Mouse (Mus musculus): ENCODE results near the gene Olfr1339.

The Olfr1339 gene

DNA sequence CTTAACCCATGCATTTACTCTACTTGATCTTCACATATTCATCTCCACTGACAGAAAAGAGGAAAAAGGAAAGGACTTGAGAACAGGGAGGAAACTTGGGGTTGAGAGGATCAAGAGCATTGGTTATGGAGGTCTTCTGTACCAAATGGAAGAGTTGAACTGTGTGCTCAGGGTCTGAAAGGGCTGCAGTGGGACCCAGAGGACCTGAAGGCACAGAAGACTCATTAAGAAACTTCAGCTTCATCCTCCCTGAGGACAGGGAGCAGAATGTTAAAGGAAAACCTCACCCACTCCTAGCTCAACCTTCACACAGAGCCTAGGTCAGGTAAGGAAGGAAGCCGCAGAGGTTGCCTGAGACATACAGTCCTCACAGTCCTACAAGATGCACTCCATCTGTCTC lies at the start of gene Olfr1339:
Gene Olfr1339 (plus strand): TSS at position 301 of the 400 bp plus-strand sequence.
- DNase-seq: no peak

DNA sequence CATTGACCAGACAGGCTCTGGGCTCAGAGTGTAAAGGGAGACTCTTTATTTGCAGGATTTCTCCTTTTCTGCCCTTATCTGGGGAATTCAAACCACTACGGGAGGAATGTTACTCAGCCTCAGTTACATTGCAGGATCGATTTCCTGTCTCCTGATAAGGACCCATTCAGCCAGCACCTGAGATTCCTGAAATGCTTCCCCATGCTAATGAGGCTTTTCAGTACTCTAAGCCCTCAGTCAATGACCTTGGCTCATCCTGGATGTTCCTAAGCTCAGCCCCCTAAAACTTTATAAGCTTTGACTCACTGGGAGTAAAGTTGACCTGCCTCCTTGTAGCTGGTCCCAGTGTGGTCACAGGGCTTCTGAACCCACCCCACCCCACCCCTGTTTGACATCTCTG lies 44.9 kb upstream of the Olfr1339 start:
- DNase-seq: no peak

DNA sequence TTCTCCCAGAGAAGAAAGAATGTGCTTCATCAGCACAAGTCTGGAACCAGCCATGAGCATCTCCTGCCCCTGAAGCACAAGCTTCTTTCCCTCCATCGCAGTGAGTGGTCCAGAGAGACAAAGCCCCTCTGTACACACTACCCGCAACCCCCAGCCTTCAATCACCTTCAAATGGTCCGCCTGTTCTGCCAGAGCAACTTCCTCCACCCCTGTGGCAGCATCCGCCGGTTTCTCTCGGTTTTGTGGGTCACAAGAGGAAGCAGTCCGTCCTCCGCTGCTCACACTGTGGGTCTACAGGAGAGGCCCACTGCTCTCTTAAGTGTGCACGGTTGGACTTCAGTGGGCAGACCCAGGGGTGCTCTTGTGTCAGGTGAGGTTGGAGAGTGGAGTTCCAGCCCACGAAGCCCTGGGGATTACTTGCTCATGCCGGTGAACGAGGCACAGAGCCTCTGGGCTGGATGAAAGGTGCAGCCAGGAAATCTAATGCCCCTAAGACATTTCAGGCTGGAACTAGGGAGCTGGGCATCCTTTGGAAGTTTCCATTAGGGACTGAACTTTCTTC lies 39.5 kb upstream of the Olfr1339 start, which contains the start of gene Olfr1342:
Gene Olfr1342 (minus strand): TSS at position 345 of the 562 bp plus-strand sequence.
- no peak for DNase-seq

DNA sequence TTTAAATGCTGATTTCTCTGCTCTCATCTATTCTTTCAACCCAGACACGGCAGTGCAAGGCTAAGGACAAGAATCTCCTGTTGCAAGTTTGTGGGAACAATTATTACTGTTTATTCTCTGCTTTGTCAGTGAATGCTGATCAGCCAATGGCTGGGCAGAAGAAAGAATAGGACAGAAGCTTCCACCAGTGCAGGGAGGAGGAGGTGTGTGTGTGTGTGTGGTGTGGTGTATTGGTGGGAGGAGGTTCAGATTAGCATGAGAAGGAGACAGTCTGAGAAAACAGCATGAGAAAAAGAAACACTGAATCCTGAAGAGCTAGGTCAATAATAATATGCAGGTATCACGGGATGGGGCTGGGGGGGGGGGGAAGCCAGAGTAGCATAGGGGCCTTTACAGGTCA lies 38.2 kb upstream of the Olfr1339 start:
- no peak for DNase-seq

DNA sequence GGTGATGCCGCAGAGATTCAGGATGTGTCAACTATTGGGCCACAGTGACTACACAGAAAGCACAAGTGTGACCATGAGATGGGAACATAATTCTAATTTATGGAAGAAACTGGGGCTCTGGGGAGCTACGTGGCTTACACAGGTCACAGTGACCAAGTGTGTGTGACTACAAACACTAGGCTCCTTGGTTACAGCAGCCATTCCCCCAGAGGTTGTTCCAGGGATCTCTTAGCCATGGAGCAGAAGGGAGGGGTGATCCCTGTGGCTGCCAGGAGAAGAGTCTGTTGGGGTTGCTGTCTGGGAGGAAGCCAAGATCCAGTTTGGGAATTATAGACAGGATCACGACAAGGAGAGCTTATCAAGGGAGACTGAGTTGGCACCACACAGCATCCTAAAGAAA lies 28.8 kb upstream of the Olfr1339 start, which contains the start of gene Olfr1341:
Gene Olfr1341 (plus strand): TSS at position 301 of the 400 bp plus-strand sequence.
- no peak for DNase-seq

DNA sequence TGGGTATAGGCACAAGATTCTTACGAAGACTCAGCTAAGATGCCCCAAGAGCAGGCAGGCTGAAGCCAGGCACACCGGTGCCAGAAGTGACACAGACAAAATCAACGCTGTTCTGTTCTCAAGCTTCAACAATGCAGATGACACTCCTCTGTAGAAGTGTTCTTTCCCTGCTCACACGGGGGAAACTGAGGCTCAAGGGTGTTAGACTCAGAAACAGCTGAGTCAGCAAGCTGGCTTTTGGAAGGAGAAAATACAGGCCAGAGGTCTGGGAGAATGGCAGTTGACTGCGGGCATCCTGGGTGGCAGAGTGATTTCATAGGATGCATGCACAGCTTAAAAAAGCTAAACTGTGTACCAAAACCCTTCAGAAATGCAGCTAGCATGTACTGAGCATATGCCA lies 23.9 kb upstream of the Olfr1339 start:
- no peak for DNase-seq

DNA sequence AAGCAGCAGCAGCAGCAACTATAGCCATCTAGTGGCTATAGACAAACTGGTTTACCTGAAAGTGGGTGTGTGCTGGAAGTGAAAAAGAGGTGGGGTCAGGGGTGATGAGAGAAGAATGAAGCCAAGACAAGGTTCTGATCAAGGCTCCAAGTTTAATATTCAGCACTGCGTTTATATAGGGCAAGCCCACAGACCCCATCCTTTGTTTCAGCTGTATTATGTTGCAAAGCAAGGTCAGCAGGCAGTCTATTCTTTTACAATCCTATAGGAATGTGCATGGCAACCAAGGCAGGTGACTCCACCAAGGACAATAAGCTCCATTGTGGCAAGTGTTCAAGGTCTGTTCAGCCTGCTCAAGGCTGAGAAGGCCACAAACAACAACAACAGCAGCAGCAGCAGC lies 20.3 kb upstream of the Olfr1339 start:
- no peak for DNase-seq

DNA sequence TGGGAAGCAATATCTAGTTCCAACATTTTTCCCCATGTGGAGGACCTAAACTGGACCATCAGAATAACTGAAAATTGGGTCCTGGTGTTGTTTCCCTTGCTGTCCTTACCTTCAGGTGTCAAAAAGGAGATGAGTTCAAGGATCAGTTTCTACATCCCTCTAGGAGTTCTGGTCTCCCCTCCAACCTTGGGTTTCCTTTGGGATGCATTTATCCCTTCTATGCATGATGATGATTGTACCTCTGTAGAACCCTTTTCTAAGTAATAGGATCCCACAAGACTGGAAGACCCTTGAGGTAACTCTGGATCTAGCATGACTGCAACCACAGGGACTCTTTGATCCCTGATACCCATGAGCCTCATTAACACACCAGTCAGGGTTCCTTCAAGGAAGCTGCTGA lies 12.1 kb upstream of the Olfr1339 start, which contains the start of gene Olfr1340:
Gene Olfr1340 (plus strand): TSS at position 301 of the 400 bp plus-strand sequence.
- no peak for DNase-seq

DNA sequence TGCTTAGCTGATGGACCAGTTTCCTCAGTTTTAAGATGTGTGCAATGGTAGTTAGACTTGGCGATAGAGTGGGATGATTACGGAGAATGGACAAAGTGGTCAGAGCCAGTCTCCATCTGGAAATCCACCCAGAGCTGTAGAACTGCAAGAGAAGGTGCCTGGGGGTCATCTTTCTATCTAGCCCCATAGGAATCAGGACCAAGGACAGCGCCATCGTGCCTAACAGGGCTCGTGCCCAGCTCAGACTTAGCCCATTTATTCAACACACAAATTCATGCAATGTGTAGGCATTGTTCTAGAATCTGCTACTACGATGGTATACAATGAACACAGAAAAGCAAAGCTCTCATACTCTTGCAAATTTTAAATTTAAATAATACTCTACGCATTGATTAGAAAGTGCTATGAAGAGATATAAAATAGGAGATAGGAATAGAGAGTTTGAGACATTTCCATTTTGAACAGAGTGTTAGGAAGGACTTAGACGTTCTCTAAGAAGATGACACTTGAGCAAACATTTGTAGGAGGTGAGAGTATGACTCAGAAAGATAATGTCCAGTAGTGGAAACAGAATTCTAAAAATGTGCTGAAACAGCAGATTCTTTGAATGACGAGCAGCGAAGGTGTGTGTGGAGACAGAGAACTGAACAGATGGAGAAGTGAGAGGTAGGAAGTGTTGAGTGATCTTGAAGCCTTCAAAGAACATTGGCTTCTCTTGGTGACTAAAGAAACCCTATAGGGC lies 10.1 kb upstream of the Olfr1339 start:
- peak in 1 of 2 experiments; percentile 6 for DNase-seq

DNA sequence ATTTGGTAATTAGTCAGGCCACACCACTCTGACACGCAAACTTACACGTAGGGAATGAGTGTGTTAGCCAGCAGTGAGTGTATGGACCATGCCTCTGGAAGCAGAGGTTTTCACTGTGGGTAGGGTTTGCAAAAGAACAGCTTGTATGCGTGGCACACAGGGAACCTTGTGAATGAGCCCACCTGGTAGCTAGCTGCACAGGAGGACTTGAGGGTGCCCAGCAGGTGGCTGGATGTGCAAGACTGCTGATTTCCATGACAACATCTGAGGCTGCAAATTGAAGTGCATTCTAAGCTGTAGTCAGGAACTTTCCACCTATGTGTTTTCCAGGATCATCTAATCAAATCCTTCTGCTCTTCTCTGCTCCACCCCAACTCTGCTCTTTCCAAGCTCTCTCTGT lies 7.6 kb downstream of the Olfr1339 start:
- no peak for DNase-seq

DNA sequence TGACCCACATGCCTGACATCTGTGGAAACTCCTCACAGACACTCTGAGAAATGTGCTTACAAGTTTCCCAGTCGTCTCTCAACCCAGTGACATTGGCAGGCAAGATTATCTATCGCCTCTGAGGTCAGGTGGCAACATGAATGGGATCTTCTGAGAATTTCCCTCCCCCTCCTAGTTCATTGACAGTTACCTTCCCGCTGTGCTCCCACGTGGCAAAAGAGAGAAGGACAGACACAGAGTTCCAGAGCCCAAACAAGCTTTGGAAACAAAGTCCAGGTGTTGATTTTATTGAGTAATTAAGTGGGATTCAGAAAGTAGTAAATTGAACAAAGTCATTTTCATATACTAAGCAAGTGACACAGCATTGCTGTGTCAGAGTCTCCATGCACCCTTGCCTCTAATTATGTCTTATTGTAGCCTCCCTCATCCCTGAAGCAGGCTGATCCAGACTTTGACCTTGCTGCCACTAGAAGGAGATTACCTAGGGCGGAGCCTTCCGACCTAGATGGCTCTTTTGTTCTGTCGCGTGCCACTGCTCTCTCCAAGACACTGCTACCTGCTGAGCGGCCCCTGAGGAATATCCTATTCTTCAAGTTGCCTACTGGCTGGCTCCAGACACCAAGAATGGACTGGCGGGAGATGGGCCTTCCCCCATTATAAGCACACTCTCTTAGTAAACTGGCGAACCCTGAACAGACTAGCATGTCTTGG lies 9.2 kb downstream of the Olfr1339 start:
- no peak for DNase-seq

DNA sequence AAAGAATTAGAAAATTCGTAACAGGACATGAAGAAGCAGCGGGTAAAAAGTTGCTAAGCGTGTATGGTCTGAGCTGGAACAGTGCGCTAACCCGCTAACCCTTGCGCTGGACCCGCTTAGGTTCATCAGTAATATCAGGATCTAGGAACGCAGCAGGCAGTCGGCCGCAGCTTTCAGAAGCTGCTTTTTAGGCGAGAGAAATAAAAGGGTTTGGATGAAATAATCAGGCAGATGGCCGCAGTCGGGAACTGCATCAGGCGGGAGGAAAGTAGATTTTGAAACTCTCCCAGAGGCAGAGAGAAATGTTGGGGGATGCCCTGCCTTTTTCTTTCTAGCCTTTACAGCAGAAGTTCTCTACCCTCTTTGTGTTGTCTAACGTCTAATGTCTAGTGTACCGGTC lies 9.9 kb downstream of the Olfr1339 start:
- DNase-seq: no peak

DNA sequence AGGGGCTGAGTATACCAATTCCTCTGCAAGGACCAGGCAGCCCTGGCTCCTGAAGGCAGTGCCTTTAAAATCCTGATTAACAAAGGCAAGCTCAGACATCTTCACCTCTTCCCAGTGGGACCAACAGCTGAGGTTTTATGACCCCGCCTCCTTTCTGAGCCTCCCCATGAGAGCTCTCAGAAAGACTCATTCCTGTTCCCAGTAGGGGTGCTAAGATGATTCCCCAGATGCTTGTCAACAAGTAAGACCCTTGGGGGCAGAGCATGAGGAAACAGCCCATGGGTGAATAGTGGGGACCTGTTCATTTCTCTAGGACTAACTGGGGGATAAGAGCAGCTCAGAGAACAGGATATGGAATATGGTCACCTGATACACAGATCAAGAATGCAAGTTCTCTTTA lies 26.7 kb downstream of the Olfr1339 start, which contains the start of gene Olfr1338:
Gene Olfr1338 (minus strand): TSS at position 101 of the 400 bp plus-strand sequence.
- no peak for DNase-seq

DNA sequence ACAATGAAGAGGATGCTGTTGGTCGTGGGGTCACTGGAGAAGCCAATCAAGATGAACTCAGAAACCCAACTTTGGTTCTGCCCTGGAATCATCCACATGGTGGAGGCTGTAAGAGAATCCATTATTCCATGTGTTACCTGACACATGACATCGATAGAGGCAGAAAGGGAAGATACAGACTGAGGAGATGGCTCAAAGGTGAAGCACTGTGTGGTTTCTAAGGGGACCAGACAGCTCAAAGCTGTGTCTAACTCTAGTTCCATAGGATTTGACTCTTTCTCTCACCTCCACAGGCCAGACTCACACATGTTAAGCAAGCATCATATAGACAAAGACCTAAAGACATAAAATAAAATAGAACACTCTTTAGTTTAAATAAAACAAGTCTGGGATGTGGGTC lies 50.5 kb downstream of the Olfr1339 start, which contains the start of gene Olfr1337:
Gene Olfr1337 (minus strand): TSS at position 101 of the 400 bp plus-strand sequence.
- no peak for DNase-seq
